Mouse (Mus musculus) CH12.LX (cell line): ENCODE measurements around the gene Cntnap1. TPM values are rescaled to one million over a fixed set of nuclear protein-coding genes. Genes with fewer than 3 reads are reported as not detected.

Experiments used
- DNase-seq: peaks from one replicate; pipeline ENCODE4 v3.0.0-alpha.2; 2013; ENCODE audit errors: extremely low read depth
- H3K27ac ChIP-seq: 2 replicates; pipeline ENCODE4 v1.5.1; 2012; ENCODE audit warnings: low read depth, mild to moderate bottlenecking, control low read depth, moderate library complexity; ENCODE audit not compliant: insufficient read depth
- H3K27me3 ChIP-seq: replicated peaks from 2 replicates; pipeline ENCODE3; 2012; ENCODE audit warnings: inconsistent platforms
- H3K36me3 ChIP-seq, 2 experiments: replicated peaks in 1 of 2; 2 replicates each; pipeline versions ENCODE3 to v1.6.1; 2012; ENCODE audit warnings: inconsistent platforms in 1 of 2, low read length in 1 of 2, mild to moderate bottlenecking in 1 of 2, mixed read lengths in 1 of 2, moderate library complexity in 1 of 2; ENCODE audit not compliant: control insufficient read depth in 1 of 2, insufficient read depth in 1 of 2
- H3K4me1 ChIP-seq, 2 experiments: 2 replicates each; pipeline ENCODE4 v1.6.1; 2012; ENCODE audit warnings: inconsistent platforms in 1 of 2, moderate library complexity in 1 of 2; ENCODE audit not compliant: insufficient read depth in 2 of 2, control insufficient read depth in 1 of 2
- H3K4me2 ChIP-seq: 2 replicates; pipeline ENCODE4 v1.6.1; 2012; ENCODE audit warnings: low read depth, mild to moderate bottlenecking, control low read depth; ENCODE audit not compliant: poor library complexity, insufficient read depth, severe bottlenecking
- H3K4me3 ChIP-seq, 3 experiments: fragments of 150-350 bp in 1 of 3; sonication (generic) in 1 of 3; replicated peaks in 1 of 3; 2 replicates each; pipeline versions ENCODE3 to v1.5.1; 2011 to 2012; ENCODE audit warnings: low read depth in 2 of 3, low read length in 2 of 3, mild to moderate bottlenecking in 2 of 3, moderate library complexity in 2 of 3, control low read depth in 1 of 3, improper control_type of control experiment in 1 of 3, inconsistent platforms in 1 of 3, mixed read lengths in 1 of 3; ENCODE audit not compliant: poor library complexity in 1 of 3
- H3K79me2 ChIP-seq: replicated peaks from 2 replicates; pipeline ENCODE4 v1.6.1; 2012; ENCODE audit warnings: mild to moderate bottlenecking, moderate library complexity; ENCODE audit not compliant: control insufficient read depth, poor library complexity, insufficient read depth, severe bottlenecking; ENCODE audit errors: extremely low read depth
- H3K9ac ChIP-seq: 2 replicates; pipeline ENCODE4 v1.6.1; 2012; ENCODE audit warnings: low read depth, mild to moderate bottlenecking, control low read depth, moderate library complexity; ENCODE audit not compliant: insufficient read depth
- H3K9me3 ChIP-seq: replicated peaks from 2 replicates; pipeline ENCODE3; 2012; ENCODE audit warnings: low read length, inconsistent platforms, mixed read lengths
- CHD1 ChIP-seq: IDR thresholded peaks from 2 replicates; pipeline ENCODE4 v1.6.1; 2012; ENCODE audit warnings: low read depth, low read length, improper control_type of control experiment, inconsistent platforms
- ETS1 ChIP-seq: conservative IDR thresholded peaks from 2 replicates; pipeline ENCODE4 v1.6.1; 2012; ENCODE audit warnings: low read depth, mild to moderate bottlenecking, inconsistent platforms, low read length, improper control_type of control experiment, moderate library complexity
- GABPA ChIP-seq: IDR thresholded peaks from 2 replicates; pipeline ENCODE4 v1.6.1; 2012; ENCODE audit warnings: low read depth, low read length, improper control_type of control experiment, inconsistent platforms; ENCODE audit not compliant: insufficient replicate concordance
- IRF4 ChIP-seq: IDR thresholded peaks from 2 replicates; pipeline ENCODE4 v1.6.1; 2014; ENCODE audit warnings: low read depth, mild to moderate bottlenecking, inconsistent platforms, low read length, improper control_type of control experiment
- JUN ChIP-seq: IDR thresholded peaks from 2 replicates; pipeline ENCODE4 v1.6.1; 2011; ENCODE audit warnings: low read depth, mild to moderate bottlenecking, low read length, improper control_type of control experiment, moderate library complexity; ENCODE audit not compliant: insufficient read depth
- MAX ChIP-seq: IDR thresholded peaks from 2 replicates; pipeline ENCODE4 v1.6.1; 2011; ENCODE audit warnings: low read length, improper control_type of control experiment
- MXI1 ChIP-seq: IDR thresholded peaks from 2 replicates; pipeline ENCODE4 v1.6.1; 2011; ENCODE audit warnings: mild to moderate bottlenecking, low read depth, low read length, improper control_type of control experiment
- PAX5 ChIP-seq: IDR thresholded peaks from 2 replicates; pipeline ENCODE4 v1.6.1; 2012; ENCODE audit warnings: low read length, inconsistent platforms, mixed read lengths
- POLR2A ChIP-seq: IDR thresholded peaks from 2 replicates; pipeline ENCODE4 v1.6.1; 2011; ENCODE audit warnings: low read depth, mild to moderate bottlenecking, improper control_type of control experiment, low read length
- POLR2AphosphoS2 ChIP-seq: IDR thresholded peaks from 2 replicates; pipeline ENCODE4 v1.6.1; 2011; ENCODE audit warnings: low read depth, low read length, improper control_type of control experiment
- SIN3A ChIP-seq: IDR thresholded peaks from 2 replicates; pipeline ENCODE4 v1.6.1; 2012; ENCODE audit warnings: low read length, improper control_type of control experiment, inconsistent platforms
- SMC3 ChIP-seq: IDR thresholded peaks from 2 replicates; pipeline ENCODE4 v1.6.1; 2011; ENCODE audit warnings: low read depth, low read length, improper control_type of control experiment
- TCF12 ChIP-seq: IDR thresholded peaks from 2 replicates; pipeline ENCODE4 v1.6.1; 2014; ENCODE audit warnings: low read depth, mild to moderate bottlenecking, inconsistent platforms, low read length, improper control_type of control experiment
- ZMIZ1 ChIP-seq: IDR thresholded peaks from 2 replicates; pipeline ENCODE4 v1.6.1; 2012; ENCODE audit warnings: low read depth, mild to moderate bottlenecking, inconsistent platforms, low read length, improper control_type of control experiment
- dilution Hi-C: fragments of 300-500 bp; cut with MboI; formaldehyde crosslinking; loops from 2 replicates; pipeline ENCODE4 v1.14.3; 2020; ENCODE audit warnings: low sequenced_read_pairs; ENCODE audit not compliant: extremely low pct_unique_long_range_greater_than_20kb, extremely low pct_ligation_motif_present
- in situ Hi-C: fragments of 300-500 bp; cut with MboI; formaldehyde crosslinking; loops from 3 replicates; pipeline ENCODE4 v1.14.3; 2019; ENCODE audit warnings: low sequenced_read_pairs, low pct_ligation_motif_present, low pct_unique_long_range_greater_than_20kb, mixed read lengths
- polyA plus RNA-seq: library from polyadenylated mRNA; unstranded; fragments of >175 nt; gene quantifications from 2 replicates; pipeline ENCODE4 v1.2.1, GENCODE M21; 2012; ENCODE audit warnings: low read depth; ENCODE audit not compliant: insufficient read length
- total RNA-seq, 2 experiments: library from RNA; depleted of rRNA; stranded (reverse); fragments of 300-350 nt in 1 of 2; fragments of >200 nt in 1 of 2; gene quantifications; 2 replicates each; pipeline ENCODE4 v1.2.3; 2012 to 2014

Cntnap1 gene
- total and polyA plus RNA-seq, 3 experiments = 4.4 to 19.5 (median 15.6) TPM

DNA sequence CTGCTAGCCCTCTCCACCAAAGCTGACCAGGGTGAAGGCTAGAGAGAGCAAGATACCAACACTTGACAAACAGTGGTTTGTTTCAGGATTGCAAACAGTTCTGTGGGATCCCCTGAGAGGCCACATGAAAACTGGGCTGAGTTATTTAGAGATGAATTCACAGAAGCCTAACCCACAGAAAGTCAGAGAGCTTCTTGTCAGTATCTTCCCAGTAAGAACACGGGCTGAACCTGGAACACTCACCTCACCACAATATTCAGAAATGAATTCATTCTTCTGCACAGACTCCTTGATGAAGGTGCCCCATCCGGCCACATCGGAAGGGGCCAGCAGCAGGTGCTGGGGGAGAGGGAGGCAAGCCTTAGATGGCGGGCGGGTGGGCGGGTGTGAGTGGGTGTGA is 24.3 kb downstream of the Cntnap1 start (continued):
- TF ChIP-seq JUN (no peak), TCF12 (peak; percentile 85), POLR2AphosphoS2 (no peak; the same call in 1 of the 2 replicates), PAX5 (no peak), GABPA (no peak), MAX (no peak; the same call in 1 of the 2 replicates), POLR2A (no peak)
- TF ChIP-seq, all 38 proteins: peak for 14

DNA sequence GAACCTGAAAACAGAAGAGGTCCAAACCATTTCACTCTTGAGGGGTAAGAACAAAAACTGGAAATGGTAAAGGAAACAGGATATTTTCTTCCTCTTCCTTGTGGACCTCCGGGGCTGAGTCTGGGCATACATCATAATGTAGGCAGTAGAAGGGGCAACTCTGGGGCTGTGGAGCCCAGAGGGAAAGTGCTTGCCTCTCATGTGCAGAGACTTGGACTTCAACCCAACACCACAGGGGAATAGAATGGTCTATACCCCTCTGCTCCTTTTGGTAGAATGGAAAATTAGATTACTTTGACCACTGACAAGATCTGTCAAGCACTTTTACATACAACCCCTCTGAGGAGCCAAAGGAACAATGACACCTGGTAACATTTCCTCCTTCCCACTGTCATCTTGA is 24.8 kb downstream of the Cntnap1 start:
- TF ChIP-seq IRF4 (0 out of 2 replicates have a peak, but pooled peaks have one; percentile 25), CHD1 (peak; percentile 94; the same call in 1 of the 2 replicates), POLR2AphosphoS2 (no peak), SMC3 (no peak), ETS1 (peak; percentile 37; the same call in 1 of the 2 replicates), MAX (peak; percentile 0; the same call in 1 of the 2 replicates), SIN3A (peak; percentile 36; the same call in 1 of the 2 replicates), MXI1 (peak; percentile 24; the same call in 1 of the 2 replicates)
- H3K36me3 ChIP-seq = peaks cover 41 to 95% of the 10 kb centered on the region in 2 experiments
- in situ Hi-C loops = no loop called here

DNA sequence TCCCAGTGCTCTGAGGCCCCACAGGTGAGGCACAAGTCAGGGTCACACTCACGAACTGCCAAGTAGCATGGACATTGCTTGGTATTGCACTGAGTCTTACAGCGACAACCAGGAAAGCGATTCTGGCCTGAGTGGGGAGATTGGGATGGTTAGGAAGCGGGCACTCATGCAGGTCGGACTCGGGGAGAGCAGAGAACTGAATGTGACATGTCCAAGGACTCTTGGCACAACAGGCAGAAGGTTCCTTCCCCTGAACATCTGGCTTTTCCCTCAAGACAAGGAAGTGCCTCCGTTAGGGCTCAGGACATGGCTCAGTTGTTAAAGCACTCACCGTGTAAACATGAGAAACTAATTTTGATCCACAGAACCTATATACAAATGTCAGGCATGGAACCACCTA is 25.2 kb downstream of the Cntnap1 start:
- peaks cover 43 to 95% of the 10 kb centered on the region in 2 experiments for H3K36me3 ChIP-seq
- in situ Hi-C loops = no loop called here

More for the DNA sequence above, 24.8 kb downstream of the Cntnap1 start:
- Histone ChIP-seq H3K4me3 (no peak overlapping the region), H3K4me2 (peak overlapping the region; percentile 44), H3K9ac (no peak overlapping the region), H3K79me2 (no peaks in the 10 kb centered on the region), H3K27me3 (no peaks in the 10 kb centered on the region), H3K4me1 (peaks cover 25 to 41% of the 10 kb centered on the region in 2 experiments), H3K27ac (peak overlapping the region; percentile 57), H3K9me3 (no peaks in the 10 kb centered on the region)
- dilution Hi-C loops = no loop called here
- no peak for DNase-seq

More for the DNA sequence above, 25.2 kb downstream of the Cntnap1 start:
- no peaks in the 10 kb centered on the region for H3K27me3 ChIP-seq
- H3K4me2 ChIP-seq = no peak overlapping the region
- no peaks in the 10 kb centered on the region for H3K9me3 ChIP-seq
- no peak for DNase-seq
- H3K9ac ChIP-seq = no peak overlapping the region
- peaks cover 25 to 40% of the 10 kb centered on the region in 2 experiments for H3K4me1 ChIP-seq
- no peaks in the 10 kb centered on the region for H3K79me2 ChIP-seq
- H3K4me3 ChIP-seq = peak overlapping the region in 1 of 3 experiments; percentile 28
- dilution Hi-C loops = no loop called here
- peak overlapping the region; percentile 57 for H3K27ac ChIP-seq
- 0 out of 2 replicates have a peak, but pooled peaks have one; percentile 33 for TF ChIP-seq ZMIZ1
- TF ChIP-seq MAX = no peak
